Mouse (Mus musculus) retina, postnatal 1 day (tissue): Measurements from ENCODE around the gene Traf5.

ENCODE experiments used
- DNase-seq: peaks from one replicate; pipeline ENCODE4 v3.0.0-alpha.2; 2012

The Traf5 gene

GRCm38 (mm10) chr1:192091806-192092772, at the start of gene Traf5:
TSS of gene Traf5 (minus strand) at chr1:192092559.
- peak; percentile 95 for DNase-seq

- DNase-seq: no peak
Measured at GRCm38 (mm10) chr1:192140313-192140712, 48.0 kb upstream of the Traf5 start.

- peak; percentile 90 for DNase-seq
Measured at GRCm38 (mm10) chr1:192137926-192138910, 45.9 kb upstream of the Traf5 start, which contains the start of gene Rcor3. TSS of gene Rcor3 (minus strand) at chr1:192138062.

GRCm38 (mm10) chr1:192137291-192137925, 45.0 kb upstream of the Traf5 start:
- DNase-seq: peak; percentile 63

- DNase-seq: peak; percentile 93
Measured at GRCm38 (mm10) chr1:192136561-192137290, 44.4 kb upstream of the Traf5 start.

- DNase-seq: no peak
Measured at GRCm38 (mm10) chr1:192130202-192130601, 37.8 kb upstream of the Traf5 start.

GRCm38 (mm10) chr1:192128343-192128742, 36.0 kb upstream of the Traf5 start:
- peak; percentile 9 for DNase-seq

GRCm38 (mm10) chr1:192125761-192126160, 33.4 kb upstream of the Traf5 start:
- peak; percentile 1 for DNase-seq

- no peak for DNase-seq
Measured at GRCm38 (mm10) chr1:192116262-192116661, 23.9 kb upstream of the Traf5 start.

- DNase-seq: no peak
Measured at GRCm38 (mm10) chr1:192115378-192115777, 23.0 kb upstream of the Traf5 start.

- DNase-seq: no peak
Measured at GRCm38 (mm10) chr1:192109169-192109568, 16.8 kb upstream of the Traf5 start.

GRCm38 (mm10) chr1:192107352-192107751, 15.0 kb upstream of the Traf5 start:
- DNase-seq: peak; percentile 44

- DNase-seq: no peak
Measured at GRCm38 (mm10) chr1:192105902-192106389, 13.6 kb upstream of the Traf5 start.

- no peak for DNase-seq
Measured at GRCm38 (mm10) chr1:192104021-192104420, 11.7 kb upstream of the Traf5 start.

GRCm38 (mm10) chr1:192103176-192103575, 10.8 kb upstream of the Traf5 start:
- DNase-seq: no peak

- no peak for DNase-seq
Measured at GRCm38 (mm10) chr1:192101359-192101758, 9.0 kb upstream of the Traf5 start.

- DNase-seq: no peak
Measured at GRCm38 (mm10) chr1:192100742-192101141, 8.4 kb upstream of the Traf5 start.

- no peak for DNase-seq
Measured at GRCm38 (mm10) chr1:192095626-192096025, 3.3 kb upstream of the Traf5 start.

- DNase-seq: peak; percentile 78
Measured at GRCm38 (mm10) chr1:192094451-192095170, 2.3 kb upstream of the Traf5 start.

- DNase-seq: peak; percentile 90
Measured at GRCm38 (mm10) chr1:192092879-192093660, 711 bp upstream of the Traf5 start.
